Mouse (Mus musculus): ENCODE measurements around the gene Gpr152. TPM values are rescaled to one million over a fixed set of nuclear protein-coding genes. Genes with fewer than 3 reads are reported as not detected.

Gpr152 gene
- polyA plus RNA-seq, 1 experiment from 2014 or later, result not detected

DNA sequence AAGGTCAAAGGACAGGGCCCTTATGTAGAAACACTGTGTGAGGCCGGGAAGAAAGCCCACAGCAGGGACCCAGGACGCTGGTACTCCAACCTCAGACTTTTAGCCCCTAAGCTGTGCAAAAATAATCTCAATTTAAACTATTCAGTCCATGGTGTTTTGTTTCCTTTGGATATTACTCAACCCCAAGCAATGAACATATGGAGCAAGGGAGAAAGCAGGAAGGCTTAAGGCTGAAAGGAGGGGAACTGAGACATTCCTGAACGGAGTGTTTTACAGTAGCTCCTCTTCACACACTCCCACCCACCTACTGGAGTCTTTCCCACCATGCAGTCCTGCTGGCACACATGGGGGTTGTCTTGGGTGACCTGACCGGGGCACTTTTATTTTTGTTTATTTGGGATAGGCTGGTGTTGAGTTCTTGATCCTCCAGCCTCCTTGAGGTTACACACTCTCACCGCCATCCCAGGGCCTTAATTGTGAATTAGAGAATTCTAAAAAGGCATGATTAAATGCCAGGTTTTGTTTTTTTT lies 44.7 kb upstream of the Gpr152 start:
- Histone ChIP-seq H3K27ac (ENCODE audit: low read depth, low read length) (no peak overlapping the region), H3K4me1 (replicated peaks; ENCODE audit: control insufficient read depth, insufficient read depth, low read length) (peaks cover 3% of the 10 kb centered on the region; the same call in 1 of the 2 replicates), H3K27me3 (replicated peaks; ENCODE audit: control insufficient read depth, insufficient read depth, low read length) (no peaks in the 10 kb centered on the region), H3K9ac (ENCODE audit: low read depth, low read length) (no peak overlapping the region), H3K36me3 (ENCODE audit: control insufficient read depth, insufficient read depth) (no peaks in the 10 kb centered on the region; the same call in 1 of the 2 replicates), H3K4me2 (replicated peaks; ENCODE audit: low read depth) (no peak overlapping the region), H3K4me3 (ENCODE audit: low read depth, low read length) (no peak overlapping the region), H3K9me3 (ENCODE audit: control insufficient read depth) (no peaks in the 10 kb centered on the region)
- no peak for ATAC-seq
- 62% methylated on average over 5 of the region's 5 CpGs for WGBS
- no peak for TF ChIP-seq CTCF (IDR thresholded peaks at IDR 0.05; ENCODE audit: low read depth)

DNA sequence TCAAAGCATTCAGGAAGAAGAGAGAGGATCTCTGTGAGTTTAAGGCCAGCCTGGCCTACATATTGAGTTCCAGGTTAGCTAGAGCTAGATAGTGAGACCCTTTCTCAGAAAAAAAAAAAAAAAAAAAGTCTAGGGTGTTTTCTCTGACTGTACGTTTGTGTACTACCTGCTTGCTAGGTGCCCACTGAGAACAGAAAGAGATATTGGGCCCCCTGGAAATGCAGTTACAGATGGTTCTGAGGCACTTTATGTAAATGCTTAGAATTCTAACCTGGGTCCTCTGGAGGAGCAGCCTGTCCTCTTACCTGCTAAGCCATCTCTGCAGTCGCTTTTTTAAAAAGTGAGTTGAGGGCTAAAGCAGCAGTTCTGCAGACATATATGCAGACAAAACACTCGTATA lies 43.8 kb upstream of the Gpr152 start:
- no peak for ATAC-seq
- no peak for TF ChIP-seq CTCF (IDR thresholded peaks at IDR 0.05; ENCODE audit: low read depth)
- no peak overlapping the region for H3K4me2 ChIP-seq (replicated peaks; ENCODE audit: low read depth)
- no peak overlapping the region for H3K4me3 ChIP-seq (ENCODE audit: low read depth, low read length)
- peaks cover 3% of the 10 kb centered on the region; the same call in 1 of the 2 replicates for H3K4me1 ChIP-seq (replicated peaks; ENCODE audit: control insufficient read depth, insufficient read depth, low read length)
- WGBS, result 70% methylated on average over 3 of the region's 3 CpGs
- no peak overlapping the region for H3K9ac ChIP-seq (ENCODE audit: low read depth, low read length)
- H3K27me3 ChIP-seq (replicated peaks; ENCODE audit: control insufficient read depth, insufficient read depth, low read length), result no peaks in the 10 kb centered on the region
- no peak overlapping the region for H3K27ac ChIP-seq (ENCODE audit: low read depth, low read length)
- no peaks in the 10 kb centered on the region; the same call in 1 of the 2 replicates for H3K36me3 ChIP-seq (ENCODE audit: control insufficient read depth, insufficient read depth)
- no peaks in the 10 kb centered on the region for H3K9me3 ChIP-seq (ENCODE audit: control insufficient read depth)

DNA sequence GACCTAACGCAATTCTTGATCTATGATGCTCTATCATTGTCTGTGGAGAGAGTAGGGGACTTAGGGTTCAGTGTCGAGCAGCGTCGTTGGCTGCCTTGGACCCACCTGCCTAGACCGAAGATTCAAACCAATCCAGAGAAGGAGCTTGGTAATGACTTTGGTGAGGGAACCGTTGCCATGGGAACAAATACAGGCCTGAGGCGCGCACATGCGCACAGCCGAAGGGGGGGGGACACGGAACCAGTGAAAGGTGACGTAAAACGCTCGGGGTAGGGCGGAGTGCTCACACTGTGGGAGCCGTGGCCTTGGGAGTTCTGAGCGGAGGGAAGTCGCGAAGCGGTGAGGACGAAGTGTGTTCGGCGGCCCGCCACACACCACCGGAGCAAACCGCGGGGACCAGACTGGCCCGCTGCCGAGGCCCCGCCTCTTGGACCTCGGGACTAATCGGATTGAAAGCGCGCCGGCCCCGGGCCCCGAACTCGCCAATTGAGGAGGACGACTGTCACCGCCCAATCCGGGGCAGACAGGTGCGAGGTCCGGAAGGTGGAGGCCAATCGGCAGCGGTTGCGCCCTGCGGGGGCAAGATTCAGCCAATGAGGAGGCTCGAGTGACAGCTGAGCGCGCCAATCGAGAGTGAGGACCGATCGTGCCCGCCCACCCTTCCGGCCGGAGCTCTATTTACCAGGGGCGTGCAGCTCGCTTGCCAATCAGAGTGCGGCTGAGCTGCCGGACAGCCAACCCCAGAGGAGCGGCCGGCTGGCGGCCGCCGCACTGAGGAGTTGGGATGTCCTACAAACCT lies 42.7 kb upstream of the Gpr152 start, which contains the start of gene Cdk2ap2:
TSS of gene Cdk2ap2 (plus strand) at position 541 of the 799 bp plus-strand sequence.
- peak; percentile 91 for ATAC-seq
- WGBS, result under 1% methylated on average over 65 of the region's 65 CpGs
- Histone ChIP-seq H3K36me3 (ENCODE audit: control insufficient read depth, insufficient read depth) (no peaks in the 10 kb centered on the region; the same call in 1 of the 2 replicates), H3K4me3 (ENCODE audit: low read depth, low read length) (peak within 1 kb of the TSS; percentile 51), H3K9ac (ENCODE audit: low read depth, low read length) (peak within 1 kb of the TSS; percentile 55), H3K4me2 (replicated peaks; ENCODE audit: low read depth) (peak within 1 kb of the TSS; percentile 76), H3K27ac (ENCODE audit: low read depth, low read length) (peak within 1 kb of the TSS; percentile 86), H3K9me3 (ENCODE audit: control insufficient read depth) (no peaks in the 10 kb centered on the region), H3K4me1 (replicated peaks; ENCODE audit: control insufficient read depth, insufficient read depth, low read length) (peaks cover 3% of the 10 kb centered on the region; the same call in 1 of the 2 replicates), H3K27me3 (replicated peaks; ENCODE audit: control insufficient read depth, insufficient read depth, low read length) (no peaks in the 10 kb centered on the region)
- TF ChIP-seq CTCF (IDR thresholded peaks at IDR 0.05; ENCODE audit: low read depth), result no peak

DNA sequence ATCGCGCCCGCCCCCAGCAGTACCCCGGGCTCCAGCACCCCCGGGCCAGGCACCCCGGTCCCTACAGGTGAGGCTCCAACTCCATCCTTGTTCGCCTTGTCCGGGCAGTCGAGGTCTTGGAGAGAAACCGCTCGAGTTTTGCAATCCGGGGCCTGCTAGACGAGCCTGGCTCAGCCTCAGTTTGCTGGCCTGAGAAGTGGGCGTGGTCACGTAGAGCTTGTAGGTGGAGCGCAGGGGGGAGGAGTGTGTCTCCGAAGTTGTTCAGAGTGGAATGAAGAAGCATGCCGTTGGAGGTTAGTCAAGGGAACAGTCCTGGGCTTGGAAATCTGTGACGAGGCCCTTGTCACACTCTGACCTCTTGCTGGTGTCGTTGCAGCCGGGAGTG lies 42.2 kb upstream of the Gpr152 start:
- ATAC-seq, result peak; percentile 59
- H3K4me2 ChIP-seq (replicated peaks; ENCODE audit: low read depth), result peak overlapping the region; percentile 76
- H3K27ac ChIP-seq (ENCODE audit: low read depth, low read length), result peak overlapping the region; percentile 85
- no peaks in the 10 kb centered on the region for H3K27me3 ChIP-seq (replicated peaks; ENCODE audit: control insufficient read depth, insufficient read depth, low read length)
- H3K9ac ChIP-seq (ENCODE audit: low read depth, low read length), result peak overlapping the region; percentile 38
- no peaks in the 10 kb centered on the region; the same call in 1 of the 2 replicates for H3K36me3 ChIP-seq (ENCODE audit: control insufficient read depth, insufficient read depth)
- TF ChIP-seq CTCF (IDR thresholded peaks at IDR 0.05; ENCODE audit: low read depth), result no peak
- H3K9me3 ChIP-seq (ENCODE audit: control insufficient read depth), result no peaks in the 10 kb centered on the region
- peak overlapping the region; percentile 51 for H3K4me3 ChIP-seq (ENCODE audit: low read depth, low read length)
- 0% methylated on average over 21 of the region's 21 CpGs for WGBS
- peaks cover 3% of the 10 kb centered on the region; the same call in 1 of the 2 replicates for H3K4me1 ChIP-seq (replicated peaks; ENCODE audit: control insufficient read depth, insufficient read depth, low read length)

DNA sequence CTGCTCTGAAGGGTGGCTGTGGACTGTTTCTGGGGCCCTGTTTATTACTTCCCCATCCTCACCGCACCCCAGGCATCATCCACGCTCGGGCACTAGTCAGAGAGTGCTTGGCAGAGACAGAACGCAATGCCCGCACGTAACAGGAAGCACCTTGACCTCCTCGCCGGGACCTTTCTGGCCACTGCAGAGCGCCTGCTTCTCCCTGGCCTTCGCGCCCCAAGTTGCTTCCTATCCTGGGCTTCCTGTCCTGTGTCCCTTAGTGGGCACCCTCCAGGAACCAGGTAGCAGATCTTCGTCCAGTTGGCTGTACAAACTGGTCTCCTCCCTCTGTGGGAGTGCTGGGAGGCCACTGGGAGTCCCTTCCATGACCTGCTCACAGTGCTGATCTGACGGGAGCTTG lies 41.2 kb upstream of the Gpr152 start:
- H3K27me3 ChIP-seq (replicated peaks; ENCODE audit: control insufficient read depth, insufficient read depth, low read length), result no peaks in the 10 kb centered on the region
- H3K9ac ChIP-seq (ENCODE audit: low read depth, low read length), result no peak overlapping the region
- peaks cover 7% of the 10 kb centered on the region; the same call in 1 of the 2 replicates for H3K36me3 ChIP-seq (ENCODE audit: control insufficient read depth, insufficient read depth)
- no peak for TF ChIP-seq CTCF (IDR thresholded peaks at IDR 0.05; ENCODE audit: low read depth)
- H3K4me2 ChIP-seq (replicated peaks; ENCODE audit: low read depth), result peak overlapping the region; percentile 93
- no peaks in the 10 kb centered on the region for H3K9me3 ChIP-seq (ENCODE audit: control insufficient read depth)
- H3K27ac ChIP-seq (ENCODE audit: low read depth, low read length), result peak overlapping the region; percentile 43
- 88% methylated on average over 13 of the region's 13 CpGs for WGBS
- ATAC-seq, result no peak
- no peak overlapping the region for H3K4me3 ChIP-seq (ENCODE audit: low read depth, low read length)
- peaks cover 3% of the 10 kb centered on the region; the same call in 1 of the 2 replicates for H3K4me1 ChIP-seq (replicated peaks; ENCODE audit: control insufficient read depth, insufficient read depth, low read length)

DNA sequence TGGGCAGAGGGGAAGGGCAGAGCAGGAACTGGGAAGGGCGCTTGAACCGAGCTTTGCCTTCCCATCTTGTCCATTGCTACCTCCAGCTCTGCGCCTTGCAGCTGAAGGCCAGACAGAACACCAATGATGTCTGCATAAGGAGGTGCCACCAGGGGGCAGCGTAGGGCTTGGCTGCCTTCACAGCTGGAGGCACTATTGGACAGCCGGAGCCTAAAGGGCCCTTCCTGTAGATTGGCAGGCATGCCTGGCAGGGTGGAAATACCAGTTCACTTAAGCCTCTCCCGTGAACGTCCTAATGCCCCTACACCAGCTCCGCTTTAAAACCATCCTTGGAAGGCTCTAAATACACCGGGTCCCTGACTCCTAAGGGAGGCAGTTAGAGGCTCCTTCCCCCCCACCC lies 40.5 kb upstream of the Gpr152 start:
- peak overlapping the region; percentile 93 for H3K4me2 ChIP-seq (replicated peaks; ENCODE audit: low read depth)
- H3K9ac ChIP-seq (ENCODE audit: low read depth, low read length), result no peak overlapping the region
- peaks cover 7% of the 10 kb centered on the region; the same call in 1 of the 2 replicates for H3K36me3 ChIP-seq (ENCODE audit: control insufficient read depth, insufficient read depth)
- no peaks in the 10 kb centered on the region for H3K27me3 ChIP-seq (replicated peaks; ENCODE audit: control insufficient read depth, insufficient read depth, low read length)
- peak; percentile 98 for TF ChIP-seq CTCF (IDR thresholded peaks at IDR 0.05; ENCODE audit: low read depth)
- peak overlapping the region; percentile 79 for H3K27ac ChIP-seq (ENCODE audit: low read depth, low read length)
- 12% methylated on average over 9 of the region's 9 CpGs for WGBS
- ATAC-seq, result peak; percentile 25; the same call in 1 of the 2 replicates
- peaks cover 3% of the 10 kb centered on the region; the same call in 1 of the 2 replicates for H3K4me1 ChIP-seq (replicated peaks; ENCODE audit: control insufficient read depth, insufficient read depth, low read length)
- H3K4me3 ChIP-seq (ENCODE audit: low read depth, low read length), result no peak overlapping the region
- no peaks in the 10 kb centered on the region for H3K9me3 ChIP-seq (ENCODE audit: control insufficient read depth)

All from intestine, postnatal 0 days (tissue).